Mouse (Mus musculus) kidney, postnatal 25 days (tissue): ENCODE data around the gene Rgma.

Experiments
- DNase-seq, 2 experiments: peaks; one replicate each; pipeline ENCODE4 v3.0.0; 2021; ENCODE audit warnings: mixed read lengths in 2 of 2

The Rgma gene

GRCm38 (mm10) chr7:73433637-73434335 lies 58.5 kb downstream of the Rgma start:
- no peak for DNase-seq

- no peak for DNase-seq
Observed at GRCm38 (mm10) chr7:73434336-73434677, 59.0 kb downstream of the Rgma start.

- DNase-seq: peak in 1 of 2 experiments; percentile 41
Observed at GRCm38 (mm10) chr7:73435685-73436084, 60.4 kb downstream of the Rgma start.

GRCm38 (mm10) chr7:73441802-73442201 lies 66.5 kb downstream of the Rgma start:
- DNase-seq: peak; percentile 56 to 77

GRCm38 (mm10) chr7:73442246-73442645 lies 66.9 kb downstream of the Rgma start:
- peak; percentile 63 to 70 for DNase-seq

- no peak for DNase-seq
Observed at GRCm38 (mm10) chr7:73451594-73451993, 76.3 kb downstream of the Rgma start.

GRCm38 (mm10) chr7:73452187-73452808 lies 77.0 kb downstream of the Rgma start:
- no peak for DNase-seq

GRCm38 (mm10) chr7:73454113-73454512 lies 78.8 kb downstream of the Rgma start:
- no peak for DNase-seq

- DNase-seq: no peak
Observed at GRCm38 (mm10) chr7:73463546-73463945, 88.2 kb downstream of the Rgma start.

GRCm38 (mm10) chr7:73467741-73468140 lies 92.4 kb downstream of the Rgma start:
- DNase-seq: no peak
